In the genomic region with DNA sequence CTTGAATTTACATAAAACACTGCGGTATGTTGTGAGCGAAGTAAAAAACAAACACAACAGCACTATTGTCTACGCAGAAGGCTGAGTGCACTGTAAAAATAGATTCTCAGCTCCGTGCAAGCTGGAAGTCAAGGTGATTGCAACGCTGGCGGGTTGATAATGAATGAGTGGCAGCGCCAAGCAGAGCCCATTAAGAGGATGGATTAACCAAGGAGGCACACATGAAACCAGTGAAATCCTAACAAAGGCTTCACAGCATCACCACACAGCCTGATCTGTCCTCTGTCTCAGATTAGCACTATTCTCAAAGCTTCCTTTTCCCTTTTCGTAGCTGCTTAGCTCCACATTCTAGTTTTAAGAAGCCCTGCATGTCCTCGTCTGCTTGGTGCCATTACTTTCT, we compare ENCODE assay signal across 15 mouse cellular contexts.
"Had no signal": no experiment of that assay in that cellular context is flagged by ENCODE, and none has a peak within 500 bp of the region (broad histone marks: within the 10 kb centered on the region; RNA-seq: fewer than 3 reads in every experiment).

No protein-coding gene starts in this region.

- H3K4me1 ChIP-seq: limb, embryonic 15.5 days; liver, embryonic 12.5 days; neural tube, embryonic 15.5 days had no signal

- H3K9ac ChIP-seq: limb, embryonic 15.5 days; liver, embryonic 12.5 days; lung, embryonic 14.5 days; neural tube, embryonic 15.5 days had no signal

- ATAC-seq: liver, embryonic 12.5 days had no signal

- H3K36me3 ChIP-seq: limb, embryonic 15.5 days; liver, embryonic 12.5 days; neural tube, embryonic 15.5 days had no signal

- H3K4me3 ChIP-seq: limb, embryonic 15.5 days; liver, embryonic 12.5 days; myocyte; neural tube, embryonic 15.5 days had no signal

- DNase-seq: kidney, adult 9 months; kidney, postnatal 36 days; layer of hippocampus, adult 9-11 months; layer of hippocampus, postnatal 36 days; lung, embryonic 14.5 days; lung, postnatal 10 days; lung, postnatal 4 days; right cerebral cortex, adult 18-20 months; right cerebral cortex, postnatal 25 days; thymus, postnatal 36 days had no signal

- H3K9me3 ChIP-seq: limb, embryonic 15.5 days; liver, embryonic 12.5 days; neural tube, embryonic 15.5 days had no signal

- H3K27ac ChIP-seq: kidney, postnatal 0 days; limb, embryonic 15.5 days; liver, embryonic 12.5 days; neural tube, embryonic 15.5 days had no signal

- H3K4me2 ChIP-seq: limb, embryonic 15.5 days; liver, embryonic 12.5 days; lung, embryonic 14.5 days; neural tube, embryonic 15.5 days had no signal

- H3K27me3 ChIP-seq: limb, embryonic 15.5 days; liver, embryonic 12.5 days; neural tube, embryonic 15.5 days had no signal
